Mouse (Mus musculus) kidney, adult 2 months (tissue): Measurements from ENCODE around the gene Foxn1.

ENCODE experiments used
- CTCF ChIP-seq: fragments of 200-500 bp; conservative IDR thresholded peaks from 2 replicates; pipeline ENCODE4 v1.5.1; 2011; ENCODE audit warnings: low read depth, mild to moderate bottlenecking, control low read depth, low read length, moderate library complexity, mixed read lengths; ENCODE audit not compliant: insufficient read depth, insufficient read length
- POLR2A ChIP-seq: fragments of 200-500 bp; IDR thresholded peaks from one replicate; pipeline ENCODE4 v1.6.1; 2011; ENCODE audit warnings: low read depth, low read length, control low read depth

- no peak for TF ChIP-seq CTCF
- no peak for TF ChIP-seq POLR2A
These were observed 64.1 kb downstream of the Foxn1 start for GRCm38 (mm10) chr11:78322076-78322831.
